Comparison of ENCODE assay signal across 10 mouse cellular contexts in the genomic region with DNA sequence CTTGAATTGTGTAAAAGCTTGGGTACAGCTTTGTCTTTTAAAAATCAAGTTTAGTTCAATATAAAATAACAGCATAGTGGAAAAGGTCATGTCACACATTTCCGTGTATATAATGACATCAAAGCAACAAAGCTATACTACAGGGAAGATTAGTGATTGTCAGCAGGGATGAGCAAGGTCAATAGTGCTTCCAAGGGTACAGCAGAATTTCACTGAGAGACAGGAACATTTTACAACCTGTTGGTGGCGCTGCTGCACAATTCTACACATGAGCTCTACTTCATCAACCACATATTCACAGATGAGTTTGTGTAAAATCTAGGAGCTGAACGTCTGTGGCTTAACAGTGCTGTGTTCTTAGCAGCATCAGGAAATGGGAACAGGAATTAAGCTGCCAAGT.
A peak's percentile ranks its signal among the peaks of the same experiment; 100 is the strongest.
DNase-seq lines count a peak whose midpoint lies in the region; ATAC-seq and TF ChIP-seq lines count a peak whose summit lies in the region.
"Had no signal": no experiment of that assay in that cellular context is flagged by ENCODE, and none has a peak within 500 bp of the region (broad histone marks: within the 10 kb centered on the region; RNA-seq: fewer than 3 reads in every experiment).

No protein-coding gene starts in this region.

- H3K27ac ChIP-seq in forebrain, embryonic 11.5 days (ENCODE audit: low read depth, low read length), result no peak overlapping the region
- H3K27ac ChIP-seq in kidney, embryonic 15.5 days, result no peak overlapping the region
- no peak overlapping the region for H3K27ac ChIP-seq in limb, embryonic 14.5 days (replicated peaks; ENCODE audit: low read depth, low read length)
- H3K27ac ChIP-seq: embryonic facial prominence, embryonic 15.5 days; macrophage had no signal

- peak; percentile 66; the same call in 1 of the 2 replicates for TF ChIP-seq CTCF in brain, embryonic 14.5 days (IDR thresholded peaks at IDR 0.05; ENCODE audit: borderline replicate concordance, extremely low read depth, insufficient read depth, insufficient read length)

- ATAC-seq in forebrain, embryonic 11.5 days (replicated peaks; ENCODE audit: low FRiP score), result peak; percentile 47; the same call in 1 of the 2 replicates
- ATAC-seq in kidney, embryonic 15.5 days (replicated peaks; ENCODE audit: low FRiP score), result peak; percentile 36; the same call in 1 of the 2 replicates
- no peak for ATAC-seq in limb, embryonic 14.5 days (ENCODE audit: low FRiP score, low read depth)
- no peak for ATAC-seq in erythroid progenitor cell, adult 5-6 weeks (replicated peaks; ENCODE audit: low FRiP score, poor library complexity, severe bottlenecking)

- no peaks in the 10 kb centered on the region for H3K27me3 ChIP-seq in forebrain, embryonic 11.5 days (ENCODE audit: control insufficient read depth, insufficient read depth, low read length)
- H3K27me3 ChIP-seq in kidney, embryonic 15.5 days, result no peaks in the 10 kb centered on the region
- H3K27me3 ChIP-seq in limb, embryonic 14.5 days (ENCODE audit: control insufficient read depth, insufficient read depth, low read length), result no peaks in the 10 kb centered on the region
- H3K27me3 ChIP-seq: embryonic facial prominence, embryonic 15.5 days had no signal

- no peak for TF ChIP-seq POLR2A in brain, embryonic 14.5 days (IDR thresholded peaks at IDR 0.05; ENCODE audit: borderline replicate concordance, extremely low read depth, insufficient read depth, insufficient read length, poor library complexity, severe bottlenecking)
- TF ChIP-seq POLR2A in limb, embryonic 14.5 days (IDR thresholded peaks at IDR 0.05; ENCODE audit: borderline replicate concordance, extremely low read depth, insufficient read depth, insufficient read length), result no peak

- peak; percentile 59 for DNase-seq in testis, postnatal 10 days (ENCODE audit: low spot score)
- no peak for DNase-seq in testis, postnatal 14 days (ENCODE audit: low spot score)
- DNase-seq in brain, embryonic 14.5 days (ENCODE audit: low read depth), result peak; percentile 84
- peak; percentile 59 for DNase-seq in forebrain, embryonic 11.5 days (ENCODE audit: low spot score)
- DNase-seq in limb, embryonic 14.5 days (ENCODE audit: low spot score), result peak; percentile 12
- peak; percentile 60 to 64 for DNase-seq in right cerebral cortex, adult 2 months (ENCODE audit: low spot score in 2 of 2)

- no peak overlapping the region for H3K9ac ChIP-seq in forebrain, embryonic 11.5 days (ENCODE audit: low read length)
- H3K9ac ChIP-seq in kidney, embryonic 15.5 days, result no peak overlapping the region
- H3K9ac ChIP-seq in limb, embryonic 14.5 days (ENCODE audit: low read depth, low read length, severe bottlenecking), result no peak overlapping the region
- H3K9ac ChIP-seq: embryonic facial prominence, embryonic 15.5 days had no signal

- WGBS in forebrain, embryonic 11.5 days, result 9% methylated on average over 3 of the region's 3 CpGs
- 3% methylated on average over 3 of the region's 3 CpGs for WGBS in kidney, embryonic 15.5 days
- WGBS in limb, embryonic 14.5 days, result 8% methylated on average over 3 of the region's 3 CpGs

- no peak overlapping the region for H3K4me3 ChIP-seq in forebrain, embryonic 11.5 days (ENCODE audit: low read depth, low read length)
- H3K4me3 ChIP-seq in kidney, embryonic 15.5 days (replicated peaks), result no peak overlapping the region
- no peak overlapping the region for H3K4me3 ChIP-seq in limb, embryonic 14.5 days (replicated peaks; ENCODE audit: low read length)
- H3K4me3 ChIP-seq: embryonic facial prominence, embryonic 15.5 days had no signal

- no peaks in the 10 kb centered on the region for H3K36me3 ChIP-seq in forebrain, embryonic 11.5 days (ENCODE audit: control insufficient read depth, insufficient read depth, low read length)
- H3K36me3 ChIP-seq in kidney, embryonic 15.5 days, result no peaks in the 10 kb centered on the region
- no peaks in the 10 kb centered on the region for H3K36me3 ChIP-seq in limb, embryonic 14.5 days (ENCODE audit: control insufficient read depth, insufficient read depth, low read length)
- H3K36me3 ChIP-seq: embryonic facial prominence, embryonic 15.5 days had no signal

- no peaks in the 10 kb centered on the region for H3K9me3 ChIP-seq in forebrain, embryonic 11.5 days (ENCODE audit: control insufficient read depth, low read length)
- no peaks in the 10 kb centered on the region for H3K9me3 ChIP-seq in kidney, embryonic 15.5 days (replicated peaks)
- H3K9me3 ChIP-seq in limb, embryonic 14.5 days (ENCODE audit: control insufficient read depth, low read length), result no peaks in the 10 kb centered on the region
- H3K9me3 ChIP-seq: embryonic facial prominence, embryonic 15.5 days had no signal

- no peak overlapping the region for H3K4me2 ChIP-seq in forebrain, embryonic 11.5 days (ENCODE audit: low read depth, low read length, severe bottlenecking)
- no peak overlapping the region for H3K4me2 ChIP-seq in kidney, embryonic 15.5 days
- H3K4me2 ChIP-seq in limb, embryonic 14.5 days (replicated peaks; ENCODE audit: low read depth, low read length, severe bottlenecking), result no peak overlapping the region
- H3K4me2 ChIP-seq: embryonic facial prominence, embryonic 15.5 days had no signal

- H3K4me1 ChIP-seq in forebrain, embryonic 11.5 days (replicated peaks; ENCODE audit: control insufficient read depth, insufficient read depth, low read length), result no peaks in the 10 kb centered on the region
- H3K4me1 ChIP-seq in kidney, embryonic 15.5 days, result no peaks in the 10 kb centered on the region
- no peaks in the 10 kb centered on the region for H3K4me1 ChIP-seq in limb, embryonic 14.5 days (ENCODE audit: control insufficient read depth, insufficient read depth, low read length)
- H3K4me1 ChIP-seq: embryonic facial prominence, embryonic 15.5 days had no signal

Comparison
In these comparisons a context has a peak if more than half of its experiments do, and no peak if none do; other contexts are left out.
1. ATAC-seq: peak in forebrain, embryonic 11.5 days (single experiment) and kidney, embryonic 15.5 days (single experiment); none in limb, embryonic 14.5 days (single experiment) and erythroid progenitor cell, adult 5-6 weeks (single experiment).